Mouse (Mus musculus) splenic B cell, adult 2 months (primary cell): Measurements from ENCODE around the gene Dcdc2b.

Experiments
- DNase-seq: peaks from one replicate; pipeline ENCODE4 v3.0.0-alpha.2; 2011; ENCODE audit warnings: low read depth, low spot score
- H3K27me3 ChIP-seq: 2 replicates; pipeline ENCODE4 v1.6.1; 2012; ENCODE audit warnings: mild to moderate bottlenecking, low read length, moderate library complexity, mixed read lengths; ENCODE audit not compliant: control insufficient read depth, poor library complexity, insufficient read depth, severe bottlenecking
- H3K36me3 ChIP-seq: 2 replicates; pipeline ENCODE4 v1.6.1; 2012; ENCODE audit warnings: mild to moderate bottlenecking, low read length, moderate library complexity, mixed read lengths; ENCODE audit not compliant: control insufficient read depth, poor library complexity, insufficient read depth, severe bottlenecking

The Dcdc2b gene

DNA sequence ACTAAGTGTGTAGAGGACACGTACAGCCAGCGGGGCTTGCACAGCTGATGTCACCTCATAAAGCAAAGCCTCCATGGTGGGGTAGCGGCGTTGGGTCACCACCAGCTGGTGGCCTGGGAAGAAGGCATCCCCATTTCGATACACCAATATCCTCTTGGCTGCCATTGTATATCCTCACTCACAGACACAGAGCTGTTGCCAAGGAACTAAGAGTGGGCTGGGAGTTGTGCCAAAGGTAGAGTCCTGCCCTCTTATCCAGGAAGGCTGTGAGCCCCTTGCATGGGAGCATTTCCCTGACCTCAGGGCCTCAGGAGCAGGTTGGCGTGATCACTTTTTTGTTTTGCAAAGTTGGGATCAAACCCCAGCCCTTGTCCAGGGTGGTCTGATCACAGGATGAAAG lies at the start of gene Dcdc2b:
Gene Dcdc2b (minus strand): TSS at position 165 of the 400 bp plus-strand sequence.
- Histone ChIP-seq H3K27me3 (no peaks in the 10 kb centered on the region), H3K36me3 (no peaks in the 10 kb centered on the region; the same call in 1 of the 2 replicates)
- no peak for DNase-seq

- peaks cover 2% of the 10 kb centered on the region for H3K36me3 ChIP-seq
- no peaks in the 10 kb centered on the region for H3K27me3 ChIP-seq
- DNase-seq, result no peak
These were observed 48.3 kb upstream of the Dcdc2b start for GRCm38 (mm10) chr4:129662255-129662813.

DNA sequence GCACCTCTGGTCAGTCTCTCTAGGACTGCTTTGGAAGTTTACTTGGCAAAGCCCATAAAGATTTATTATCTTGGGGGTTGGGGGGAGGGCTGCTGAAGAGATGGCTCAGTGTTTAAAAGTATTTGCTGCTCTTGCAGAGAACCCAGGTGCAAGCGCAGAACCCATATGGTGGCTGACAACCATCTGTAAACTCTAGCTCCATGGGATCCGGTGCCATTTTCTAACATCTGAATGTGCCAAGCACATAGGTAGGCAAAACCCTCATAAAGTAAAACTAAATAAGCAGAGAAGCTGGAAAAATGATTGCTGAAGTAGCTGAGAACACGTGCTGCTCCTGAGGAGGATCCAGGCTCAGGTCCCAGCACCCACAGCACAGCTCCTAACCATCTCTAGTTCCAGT lies 47.5 kb upstream of the Dcdc2b start:
- no peaks in the 10 kb centered on the region for H3K27me3 ChIP-seq

GRCm38 (mm10) chr4:129654770-129655169 lies 40.7 kb upstream of the Dcdc2b start:
- H3K27me3 ChIP-seq, result no peaks in the 10 kb centered on the region
- DNase-seq, result no peak
- peaks cover 27% of the 10 kb centered on the region for H3K36me3 ChIP-seq

More for the DNA sequence above, 47.5 kb upstream of the Dcdc2b start:
- DNase-seq, result no peak
- H3K36me3 ChIP-seq, result peaks cover 5% of the 10 kb centered on the region

DNA sequence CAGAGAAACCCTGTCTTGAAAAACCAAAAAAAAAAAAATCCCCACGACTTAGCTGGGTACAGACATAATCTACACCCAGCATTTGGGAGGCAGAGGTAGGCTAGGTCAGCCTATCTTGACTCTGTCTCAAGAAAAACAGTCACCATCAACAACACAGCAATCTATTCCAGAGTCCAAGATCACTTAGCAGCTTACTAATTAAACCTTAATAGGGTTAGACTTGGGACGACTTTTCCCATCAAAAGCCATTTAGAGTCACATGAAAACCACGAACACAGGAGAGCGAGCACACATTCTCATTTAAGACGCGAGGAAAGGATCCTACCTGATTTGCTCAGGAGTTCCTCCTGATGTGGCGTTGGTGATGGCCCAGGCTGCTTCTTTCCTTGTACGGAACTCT lies 36.3 kb upstream of the Dcdc2b start:
- no peak for DNase-seq
- peaks cover 13% of the 10 kb centered on the region for H3K36me3 ChIP-seq
- no peaks in the 10 kb centered on the region for H3K27me3 ChIP-seq

GRCm38 (mm10) chr4:129648656-129649055 lies 34.6 kb upstream of the Dcdc2b start:
- Histone ChIP-seq H3K27me3 (no peaks in the 10 kb centered on the region), H3K36me3 (peaks cover 7% of the 10 kb centered on the region)
- DNase-seq, result no peak

- no peaks in the 10 kb centered on the region for H3K27me3 ChIP-seq
- H3K36me3 ChIP-seq, result no peaks in the 10 kb centered on the region; the same call in 1 of the 2 replicates
- DNase-seq, result no peak
These were observed 31.1 kb upstream of the Dcdc2b start for GRCm38 (mm10) chr4:129645204-129645603.

DNA sequence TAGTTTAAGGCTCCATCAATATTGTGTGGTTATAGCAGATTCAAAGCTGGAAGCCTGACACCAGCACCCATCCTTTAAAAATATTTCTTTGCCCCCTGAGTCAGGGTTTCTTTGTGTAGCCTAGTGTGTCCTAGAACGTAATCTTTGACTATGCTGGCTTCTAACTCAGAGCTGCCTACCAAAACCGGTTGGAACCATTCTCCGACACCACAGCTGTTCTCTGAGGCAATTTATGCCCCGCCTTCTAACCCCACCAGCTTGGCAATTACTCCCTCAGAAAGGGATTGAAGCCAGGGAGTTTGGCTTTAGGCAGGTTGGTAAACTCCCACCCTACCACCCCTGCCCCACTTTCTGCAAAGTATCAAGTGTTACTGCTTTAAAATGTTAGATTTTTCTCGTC lies 27.7 kb upstream of the Dcdc2b start:
- DNase-seq, result no peak
- no peaks in the 10 kb centered on the region for H3K27me3 ChIP-seq
- peaks cover 4% of the 10 kb centered on the region; the same call in 1 of the 2 replicates for H3K36me3 ChIP-seq

GRCm38 (mm10) chr4:129640638-129641467 lies 26.8 kb upstream of the Dcdc2b start, which contains the start of gene Txlna:
Gene Txlna (minus strand): TSS chr4:129641065.
- H3K36me3 ChIP-seq, result peaks cover 5% of the 10 kb centered on the region; the same call in 1 of the 2 replicates
- DNase-seq, result peak; percentile 93
- no peaks in the 10 kb centered on the region for H3K27me3 ChIP-seq

DNA sequence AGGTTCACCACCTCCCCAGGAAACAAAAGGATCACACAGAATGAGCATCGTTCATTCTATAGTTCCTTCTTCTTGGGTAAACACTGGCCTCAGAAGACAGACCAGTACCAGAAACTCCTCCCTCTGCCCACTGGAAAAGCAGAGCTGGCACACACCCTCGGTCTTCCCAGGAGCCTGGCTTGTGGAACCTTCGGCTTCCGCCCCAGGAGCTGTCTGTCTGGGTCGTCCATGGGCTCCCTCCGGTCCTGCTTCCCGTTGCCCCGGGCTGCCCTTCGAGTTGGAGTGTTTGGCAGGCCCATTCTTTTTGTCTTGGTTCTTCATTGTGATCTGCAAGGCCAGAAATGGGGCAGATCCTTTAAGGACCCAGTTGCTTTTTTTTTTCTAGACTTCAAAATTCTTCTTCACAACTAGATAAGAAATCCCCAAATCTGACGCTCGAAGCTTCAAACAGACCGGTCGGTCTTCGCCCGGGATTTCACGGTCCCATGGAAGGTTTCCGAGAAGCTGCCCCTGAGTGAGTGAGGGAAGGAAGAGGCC lies 26.1 kb upstream of the Dcdc2b start:
- Histone ChIP-seq H3K36me3 (peaks cover 5% of the 10 kb centered on the region; the same call in 1 of the 2 replicates), H3K27me3 (no peaks in the 10 kb centered on the region)
- DNase-seq, result no peak

DNA sequence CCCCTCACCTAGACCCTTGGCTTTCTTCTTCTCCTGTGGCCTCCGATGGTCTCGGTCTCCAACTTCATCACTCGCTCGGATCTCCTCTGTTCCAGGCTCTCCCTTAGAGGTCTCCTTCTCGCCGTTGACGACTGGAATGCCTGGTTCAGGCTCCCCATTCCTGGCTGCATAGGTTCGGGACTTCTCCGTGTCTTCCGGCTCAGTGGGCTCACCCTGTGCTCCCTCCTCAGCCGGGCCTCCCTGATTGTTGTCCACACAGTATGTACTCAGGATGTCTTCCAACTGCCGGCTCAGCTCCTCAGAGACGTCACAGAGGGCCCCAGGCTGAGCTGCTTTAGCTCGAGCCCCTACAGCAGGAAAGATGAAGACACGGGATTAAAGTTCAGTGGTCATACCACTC lies 25.2 kb upstream of the Dcdc2b start:
- DNase-seq, result no peak
- H3K27me3 ChIP-seq, result no peaks in the 10 kb centered on the region
- peaks cover 8% of the 10 kb centered on the region for H3K36me3 ChIP-seq

DNA sequence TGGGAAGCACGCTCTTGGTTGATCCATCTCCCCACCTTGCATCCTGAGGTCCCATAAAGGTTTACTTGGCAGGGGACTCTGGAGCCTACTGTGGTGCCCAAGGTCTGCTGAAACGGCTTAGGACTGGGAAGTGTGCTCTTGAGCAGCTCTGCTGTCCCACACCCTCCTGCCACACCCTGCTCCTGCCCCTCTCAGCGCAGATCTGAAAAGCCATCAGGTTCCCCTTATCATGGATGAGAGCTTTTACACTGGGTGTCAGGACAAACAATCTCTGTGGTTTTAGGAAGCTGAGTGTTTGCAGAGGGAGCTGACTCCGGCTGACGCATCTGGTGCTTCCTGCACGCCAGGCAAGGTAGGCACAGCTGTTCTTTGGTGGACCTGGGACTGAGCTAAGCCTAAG lies 19.8 kb upstream of the Dcdc2b start:
- Histone ChIP-seq H3K36me3 (peaks cover 13% of the 10 kb centered on the region), H3K27me3 (no peaks in the 10 kb centered on the region)
- DNase-seq, result no peak

DNA sequence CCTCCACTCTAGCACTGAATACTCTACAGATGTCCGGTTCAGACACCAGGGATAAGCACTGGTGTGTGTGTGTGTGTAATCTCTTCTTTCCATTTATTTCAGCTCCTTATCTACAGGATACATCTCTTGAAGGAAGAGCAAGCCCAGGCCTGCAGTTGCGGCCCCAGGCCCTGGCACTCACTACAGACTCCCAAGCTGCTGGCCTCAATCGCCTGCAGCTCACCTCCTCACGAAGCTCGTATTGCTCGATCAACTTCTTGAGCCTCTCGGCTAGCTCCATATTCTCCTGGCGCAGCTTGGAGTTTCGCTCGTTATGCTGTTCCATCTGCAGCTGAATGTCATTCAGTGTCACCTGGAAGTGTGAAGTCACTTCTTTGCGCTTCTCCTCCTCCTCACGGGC lies 17.8 kb upstream of the Dcdc2b start:
- no peak for DNase-seq
- Histone ChIP-seq H3K36me3 (peaks cover 11% of the 10 kb centered on the region), H3K27me3 (no peaks in the 10 kb centered on the region)

DNA sequence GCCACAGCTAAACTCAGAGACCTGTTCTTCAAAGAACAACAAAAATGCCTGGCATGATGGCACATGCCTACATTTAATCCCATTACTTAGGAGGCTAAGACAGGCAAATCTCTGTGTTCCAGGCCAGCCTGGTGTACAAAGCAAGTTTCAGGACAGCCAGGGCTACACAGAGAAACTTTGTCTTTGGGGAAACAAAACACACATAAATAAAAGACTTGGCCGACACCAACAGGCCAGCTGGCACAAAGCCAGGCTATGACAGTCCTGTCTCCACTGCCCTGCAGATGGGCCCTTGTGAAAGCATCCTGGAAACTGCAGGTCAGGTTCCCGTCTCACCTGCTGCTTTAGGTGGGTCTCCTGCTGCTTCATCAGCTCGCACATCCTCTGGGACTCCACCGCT lies 16.9 kb upstream of the Dcdc2b start:
- no peak for DNase-seq
- H3K27me3 ChIP-seq, result no peaks in the 10 kb centered on the region

GRCm38 (mm10) chr4:129626035-129626434 lies 12.0 kb upstream of the Dcdc2b start:
- Histone ChIP-seq H3K36me3 (peaks cover 2% of the 10 kb centered on the region; the same call in 1 of the 2 replicates), H3K27me3 (no peaks in the 10 kb centered on the region)
- no peak for DNase-seq

More for the DNA sequence above, 16.9 kb upstream of the Dcdc2b start:
- peaks cover 10% of the 10 kb centered on the region for H3K36me3 ChIP-seq
